Mouse (Mus musculus) hindbrain, embryonic 16.5 days (tissue): Measurements from ENCODE around the gene Avpr2. TPM values are rescaled to one million over a fixed set of nuclear protein-coding genes. Genes with fewer than 3 reads are reported as not detected.

ENCODE experiments used
- ATAC-seq: fragments of 200-750 bp; cut with Nextera tagmentation; 2 replicates; pipeline ENCODE4 v1.8.0; 2017; ENCODE audit warnings: moderate TSS enrichment, moderate library complexity
- H3K27ac ChIP-seq: fragments of 300-500 bp; sonication (generic); 2 replicates; pipeline ENCODE4 v1.5.1; 2014; ENCODE audit warnings: low read depth, mild to moderate bottlenecking, control low read depth, low read length, moderate library complexity
- H3K27me3 ChIP-seq: fragments of 300-500 bp; sonication (generic); replicated peaks from 2 replicates; pipeline ENCODE4 v1.6.1; 2014; ENCODE audit warnings: low read length; ENCODE audit not compliant: control insufficient read depth, insufficient read depth
- H3K36me3 ChIP-seq: fragments of 300-500 bp; sonication (generic); 2 replicates; pipeline ENCODE4 v1.6.1; 2014; ENCODE audit warnings: mild to moderate bottlenecking, low read length, moderate library complexity, mixed read lengths; ENCODE audit not compliant: control insufficient read depth, insufficient read depth
- H3K4me1 ChIP-seq: fragments of 300-500 bp; sonication (generic); 2 replicates; pipeline ENCODE4 v1.6.1; 2014; ENCODE audit warnings: low read depth, low read length; ENCODE audit not compliant: control insufficient read depth, insufficient read depth
- H3K4me2 ChIP-seq: fragments of 300-500 bp; sonication (generic); 2 replicates; pipeline ENCODE4 v1.6.1; 2014; ENCODE audit warnings: mild to moderate bottlenecking, low read length, control low read depth, moderate library complexity
- H3K4me3 ChIP-seq: fragments of 300-500 bp; sonication (generic); 2 replicates; pipeline ENCODE4 v1.5.1; 2014; ENCODE audit warnings: mild to moderate bottlenecking, low read length, control low read depth, moderate library complexity
- H3K9ac ChIP-seq: fragments of 300-500 bp; sonication (generic); 2 replicates; pipeline ENCODE4 v1.6.1; 2014; ENCODE audit warnings: low read depth, mild to moderate bottlenecking, control low read depth, low read length, moderate library complexity
- H3K9me3 ChIP-seq: fragments of 300-500 bp; sonication (generic); 2 replicates; pipeline ENCODE4 v1.6.1; 2014; ENCODE audit warnings: mild to moderate bottlenecking, low read length, moderate library complexity; ENCODE audit not compliant: control insufficient read depth
- WGBS: fragments of 180-500 bp; shearing (Covaris S2); extraction: QIAGEN DNeasy Blood & Tissue Kit; methylation state at CpG from one replicate; pipeline ENCODE4 v1.1.7; 2014; 5-methylcytosine and 5-hydroxymethylcytosine counted together
- polyA plus RNA-seq: library from polyadenylated mRNA; unstranded; fragments of >200 nt; fragmentation: Nextera tagmentation; extraction: Ambion mirVana; gene quantifications from 2 replicates; pipeline ENCODE4 v1.2.1, GENCODE M21; 2015

The Avpr2 gene
- polyA plus RNA-seq, 1 experiment from 2014 or later, result 0.20 TPM

GRCm38 (mm10) chrX:73910451-73910850, 18.5 kb downstream of the Avpr2 start:
- H3K9me3 ChIP-seq, result no peaks in the 10 kb centered on the region
- H3K27ac ChIP-seq, result no peak overlapping the region
- no peaks in the 10 kb centered on the region for H3K36me3 ChIP-seq
- H3K9ac ChIP-seq, result no peak overlapping the region
- ATAC-seq, result no peak
- no peak overlapping the region for H3K4me2 ChIP-seq
- H3K4me3 ChIP-seq, result no peak overlapping the region
- peaks cover under 1% of the 10 kb centered on the region; the same call in 1 of the 2 replicates for H3K4me1 ChIP-seq
- no peaks in the 10 kb centered on the region for H3K27me3 ChIP-seq

- Histone ChIP-seq H3K4me2 (peak overlapping the region; percentile 35), H3K36me3 (no peaks in the 10 kb centered on the region), H3K27ac (no peak overlapping the region), H3K9me3 (no peaks in the 10 kb centered on the region), H3K27me3 (no peaks in the 10 kb centered on the region), H3K4me3 (no peak overlapping the region), H3K4me1 (peaks cover 2% of the 10 kb centered on the region; the same call in 1 of the 2 replicates), H3K9ac (no peak overlapping the region)
- 23% methylated on average over 19 of the region's 26 CpGs for WGBS
- no peak for ATAC-seq
Measured at GRCm38 (mm10) chrX:73911156-73911555, 19.3 kb downstream of the Avpr2 start.

- ATAC-seq, result no peak
- Histone ChIP-seq H3K27me3 (no peaks in the 10 kb centered on the region), H3K4me2 (no peak overlapping the region), H3K9me3 (no peaks in the 10 kb centered on the region), H3K4me3 (no peak overlapping the region), H3K9ac (no peak overlapping the region), H3K36me3 (no peaks in the 10 kb centered on the region), H3K4me1 (peaks cover 2% of the 10 kb centered on the region; the same call in 1 of the 2 replicates), H3K27ac (no peak overlapping the region)
- 85% methylated on average over 2 of the region's 2 CpGs for WGBS
Measured at GRCm38 (mm10) chrX:73911588-73911987, 19.7 kb downstream of the Avpr2 start.

GRCm38 (mm10) chrX:73914827-73915703, 23.2 kb downstream of the Avpr2 start:
- peak overlapping the region; percentile 72 for H3K27ac ChIP-seq
- WGBS, result 32% methylated on average over 31 of the region's 31 CpGs
- peaks cover 2% of the 10 kb centered on the region; the same call in 1 of the 2 replicates for H3K4me1 ChIP-seq
- H3K9ac ChIP-seq, result peak overlapping the region; percentile 45
- no peaks in the 10 kb centered on the region for H3K36me3 ChIP-seq
- peak overlapping the region; percentile 57 for H3K4me2 ChIP-seq
- H3K4me3 ChIP-seq, result peak overlapping the region; percentile 31
- H3K27me3 ChIP-seq, result no peaks in the 10 kb centered on the region
- H3K9me3 ChIP-seq, result no peaks in the 10 kb centered on the region
- peak; percentile 97 for ATAC-seq

- Histone ChIP-seq H3K9ac (no peak overlapping the region), H3K27ac (no peak overlapping the region), H3K36me3 (no peaks in the 10 kb centered on the region), H3K9me3 (no peaks in the 10 kb centered on the region), H3K4me1 (peaks cover 2% of the 10 kb centered on the region; the same call in 1 of the 2 replicates), H3K27me3 (no peaks in the 10 kb centered on the region), H3K4me3 (no peak overlapping the region), H3K4me2 (no peak overlapping the region)
- no peak for ATAC-seq
- WGBS, result 72% methylated on average over 8 of the region's 8 CpGs
Measured at GRCm38 (mm10) chrX:73916945-73917344, 25.0 kb downstream of the Avpr2 start.

GRCm38 (mm10) chrX:73918631-73919030, 26.7 kb downstream of the Avpr2 start:
- Histone ChIP-seq H3K9ac (no peak overlapping the region), H3K4me3 (no peak overlapping the region), H3K36me3 (no peaks in the 10 kb centered on the region), H3K4me2 (no peak overlapping the region), H3K9me3 (no peaks in the 10 kb centered on the region), H3K27ac (no peak overlapping the region), H3K27me3 (no peaks in the 10 kb centered on the region), H3K4me1 (peaks cover 2% of the 10 kb centered on the region; the same call in 1 of the 2 replicates)
- WGBS, result 90% methylated on average over 5 of the region's 5 CpGs
- ATAC-seq, result no peak

GRCm38 (mm10) chrX:73921285-73921822, 29.5 kb downstream of the Avpr2 start:
- H3K4me1 ChIP-seq, result no peaks in the 10 kb centered on the region
- WGBS, result 29% methylated on average over 34 of the region's 34 CpGs
- no peaks in the 10 kb centered on the region for H3K9me3 ChIP-seq
- H3K27me3 ChIP-seq, result no peaks in the 10 kb centered on the region
- H3K4me3 ChIP-seq, result peak overlapping the region; percentile 60
- H3K27ac ChIP-seq, result peak overlapping the region; percentile 68
- H3K36me3 ChIP-seq, result no peaks in the 10 kb centered on the region
- H3K9ac ChIP-seq, result peak overlapping the region; percentile 76
- no peak; the same call in 1 of the 2 replicates for ATAC-seq
- H3K4me2 ChIP-seq, result peak overlapping the region; percentile 72

- WGBS, result 16% methylated on average over 43 of the region's 43 CpGs
Measured at GRCm38 (mm10) chrX:73921823-73922549, 30.1 kb downstream of the Avpr2 start, which contains the start of the genes Arhgap4 and Naa10. Arhgap4 (minus strand) TSS chrX:73921870. Naa10 (minus strand) TSS chrX:73921944.

DNA sequence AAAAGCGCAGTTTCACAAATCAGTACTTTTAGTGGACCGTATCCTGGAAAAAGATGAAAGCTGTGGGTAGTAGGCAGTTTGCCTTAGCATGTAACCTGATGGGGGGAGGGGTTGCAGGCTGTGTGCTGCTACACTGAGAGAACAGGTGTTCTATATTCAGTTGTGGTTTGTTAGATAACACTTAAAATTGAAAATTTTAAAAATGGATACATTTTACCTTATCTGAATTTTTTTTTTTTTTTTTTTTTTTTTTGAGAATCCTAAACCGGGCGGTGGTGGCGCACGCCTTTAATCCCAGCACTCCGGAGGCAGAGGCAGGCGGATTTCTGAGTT, 30.6 kb downstream of the Avpr2 start:
- Histone ChIP-seq H3K36me3 (no peaks in the 10 kb centered on the region), H3K4me1 (no peaks in the 10 kb centered on the region), H3K27me3 (no peaks in the 10 kb centered on the region), H3K9ac (peak overlapping the region; percentile 69; the same call in 1 of the 2 replicates), H3K27ac (peak overlapping the region; percentile 82), H3K9me3 (no peaks in the 10 kb centered on the region), H3K4me3 (peak overlapping the region; percentile 60), H3K4me2 (peak overlapping the region; percentile 75)
- no peak for ATAC-seq
- WGBS, result 75% methylated on average over 8 of the region's 8 CpGs

More at GRCm38 (mm10) chrX:73921823-73922549, 30.1 kb downstream of the Avpr2 start, which contains the start of the genes Arhgap4 and Naa10:
- H3K4me2 ChIP-seq, result peak within 1 kb of the TSS; percentile 75
- peak; percentile 99 for ATAC-seq
- no peaks in the 10 kb centered on the region for H3K27me3 ChIP-seq
- H3K36me3 ChIP-seq, result no peaks in the 10 kb centered on the region
- H3K4me1 ChIP-seq, result no peaks in the 10 kb centered on the region
- peak within 1 kb of the TSS; percentile 82 for H3K27ac ChIP-seq
- peak within 1 kb of the TSS; percentile 60 for H3K4me3 ChIP-seq
- peak within 1 kb of the TSS; percentile 76 for H3K9ac ChIP-seq
- no peaks in the 10 kb centered on the region for H3K9me3 ChIP-seq
